Mouse (Mus musculus): ENCODE data around the gene Gnaz.

DNA sequence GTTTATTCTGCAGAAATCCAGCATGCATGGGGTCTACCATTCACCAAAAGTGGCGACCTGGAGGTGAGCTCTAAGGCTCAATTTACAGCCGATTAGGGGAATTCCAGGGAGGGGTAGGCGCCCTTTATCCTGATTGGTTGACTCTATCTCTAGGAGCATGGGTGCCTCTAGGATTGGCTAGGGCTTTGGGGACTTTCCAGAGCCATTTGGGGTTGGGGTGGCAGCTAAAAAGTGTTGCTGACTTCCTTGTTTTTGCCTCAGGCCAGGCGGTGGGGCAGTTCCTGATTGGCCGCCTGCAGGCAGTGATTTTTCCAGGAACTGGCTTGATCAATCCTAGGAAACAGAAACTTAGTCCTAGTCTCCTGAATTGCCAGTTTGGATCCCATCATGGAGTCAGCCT lies 47.7 kb upstream of the Gnaz start:
- TF ChIP-seq CTCF (IDR thresholded peaks at IDR 0.05; ENCODE audit: control insufficient read depth, insufficient read depth, insufficient replicate concordance, low read depth, low read length) (no peak), POLR2A (IDR thresholded peaks at IDR 0.05; ENCODE audit: control insufficient read depth, low read depth, low read length) (no peak)

Data from testis, adult 2 months (tissue).